Mouse (Mus musculus) brain, embryonic 14.5 days (tissue): Measurements from ENCODE around the gene Lep.

Source experiments
- CTCF ChIP-seq: fragments of 200-500 bp; IDR thresholded peaks from 2 replicates; pipeline ENCODE4 v1.5.1; 2012; ENCODE audit warnings: inconsistent platforms, mild to moderate bottlenecking, moderate library complexity, borderline replicate concordance; ENCODE audit not compliant: insufficient read depth, insufficient read length; ENCODE audit errors: extremely low read depth
- POLR2A ChIP-seq: fragments of 200-500 bp; IDR thresholded peaks from 2 replicates; pipeline ENCODE4 v1.6.1; 2012; ENCODE audit warnings: mild to moderate bottlenecking, inconsistent platforms, borderline replicate concordance; ENCODE audit not compliant: poor library complexity, insufficient read depth, insufficient read length, severe bottlenecking; ENCODE audit errors: extremely low read depth

DNA sequence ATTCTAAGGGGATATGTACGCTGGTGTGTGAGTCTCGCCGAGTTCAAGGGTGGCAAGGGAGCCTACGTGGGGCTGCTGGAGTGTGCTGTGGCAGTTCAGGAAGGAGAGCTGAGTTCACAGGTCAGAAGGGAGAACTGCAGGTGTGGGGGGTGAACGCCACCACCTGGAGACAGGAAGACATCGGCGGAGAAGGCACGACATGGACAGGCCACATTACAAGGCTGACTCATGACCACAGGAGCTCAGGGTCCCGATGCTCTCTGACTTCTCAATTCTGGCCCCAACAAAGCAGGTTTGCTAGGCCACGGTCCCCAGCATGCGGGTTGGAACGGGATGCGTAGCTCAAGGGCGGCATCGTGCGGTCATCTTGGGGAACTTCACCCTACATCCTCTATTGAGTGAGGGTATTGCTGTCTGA lies 36.0 kb upstream of the Lep start:
- TF ChIP-seq POLR2A (no peak), CTCF (peak; percentile 99)
